Mouse (Mus musculus) G1E (cell line): ENCODE measurements around the gene Rab15. TPM values are rescaled to one million over a fixed set of nuclear protein-coding genes. Genes with fewer than 3 reads are reported as not detected.

ENCODE experiments used
- ATAC-seq: 2 replicates; pipeline ENCODE4 v1.8.0; 2016; ENCODE audit warnings: mild to moderate bottlenecking; ENCODE audit not compliant: insufficient number of reproducible peaks, poor library complexity, low FRiP score, severe bottlenecking; ENCODE audit errors: extremely low read depth
- DNase-seq: peaks from one replicate; pipeline ENCODE4 v3.0.0; 2012; ENCODE audit warnings: low spot score
- H3K27me3 ChIP-seq: 2 replicates; pipeline ENCODE4 v1.6.1; 2012; ENCODE audit warnings: mild to moderate bottlenecking, low read length, inconsistent platforms; ENCODE audit not compliant: insufficient read depth
- H3K36me3 ChIP-seq: replicated peaks from 2 replicates; pipeline ENCODE3; 2012; ENCODE audit warnings: mild to moderate bottlenecking, inconsistent platforms
- H3K4me1 ChIP-seq: 2 replicates; pipeline ENCODE4 v1.6.1; 2012; ENCODE audit warnings: low read depth, low read length, inconsistent platforms, mixed read lengths; ENCODE audit not compliant: insufficient read depth
- H3K4me3 ChIP-seq: 2 replicates; pipeline ENCODE4 v1.5.1; 2012; ENCODE audit warnings: low read depth, mild to moderate bottlenecking, inconsistent platforms, low read length, moderate library complexity, mixed read lengths
- H3K9me3 ChIP-seq: replicated peaks from 2 replicates; pipeline ENCODE4 v1.6.1; 2012; ENCODE audit warnings: inconsistent platforms
- CTCF ChIP-seq: IDR thresholded peaks from 2 replicates; pipeline ENCODE4 v1.5.1; 2012; ENCODE audit warnings: low read depth, low read length, inconsistent platforms, mixed read lengths
- GATA1 ChIP-seq: IDR thresholded peaks from 2 replicates; pipeline ENCODE4 v1.6.1; 2012; ENCODE audit warnings: borderline replicate concordance, low read length, inconsistent platforms, mixed read lengths
- GATA2 ChIP-seq: IDR thresholded peaks from 2 replicates; pipeline ENCODE4 v1.6.1; 2012; ENCODE audit warnings: low read depth, low read length, inconsistent platforms, borderline replicate concordance
- POLR2AphosphoS5 ChIP-seq: IDR thresholded peaks from 2 replicates; pipeline ENCODE4 v1.6.1; 2012; ENCODE audit warnings: low read depth, low read length, inconsistent platforms; ENCODE audit not compliant: insufficient replicate concordance
- TAL1 ChIP-seq: conservative IDR thresholded peaks from 2 replicates; pipeline ENCODE4 v1.6.1; 2012; ENCODE audit warnings: low read depth, low read length, inconsistent platforms, mixed read lengths
- polyA plus RNA-seq: library from polyadenylated mRNA; stranded (reverse); fragments of >175 nt; gene quantifications from 2 replicates; pipeline ENCODE4 v1.2.3, GENCODE M21; 2012
- total RNA-seq, 2 experiments: library from RNA; stranded (forward) in 1 of 2; stranded (reverse) in 1 of 2; fragments of 200-1000 nt in 1 of 2; fragments of >200 nt in 1 of 2; fragmentation: Nextera tagmentation in 1 of 2; gene quantifications; 2 replicates each; pipeline ENCODE4 v1.2.3; 2014 to 2017

Gene Rab15
- total and polyA plus RNA-seq, 3 experiments = 0.44 TPM; not detected in 2

- no peak for DNase-seq
- peaks cover 12% of the 10 kb centered on the region for H3K9me3 ChIP-seq
- no peaks in the 10 kb centered on the region for H3K27me3 ChIP-seq
- no peak overlapping the region for H3K4me3 ChIP-seq
- no peak for ATAC-seq
- peaks cover 25% of the 10 kb centered on the region for H3K4me1 ChIP-seq
- TF ChIP-seq TAL1 (no peak), POLR2AphosphoS5 (no peak), CTCF (no peak), GATA2 (no peak), GATA1 (no peak)
- peaks cover 16% of the 10 kb centered on the region for H3K36me3 ChIP-seq
Measured at GRCm38 (mm10) chr12:76857087-76857486, 34.4 kb upstream of the Rab15 start.

GRCm38 (mm10) chr12:76853378-76854142 is 30.9 kb upstream of the Rab15 start:
- no peak for ATAC-seq

GRCm38 (mm10) chr12:76852419-76852818 is 29.7 kb upstream of the Rab15 start:
- H3K27me3 ChIP-seq = no peaks in the 10 kb centered on the region
- H3K4me1 ChIP-seq = peaks cover 13% of the 10 kb centered on the region
- peaks cover 4% of the 10 kb centered on the region for H3K9me3 ChIP-seq
- no peak overlapping the region for H3K4me3 ChIP-seq
- H3K36me3 ChIP-seq = peaks cover 27% of the 10 kb centered on the region
- DNase-seq = no peak
- no peak for ATAC-seq
- no peak for TF ChIP-seq POLR2AphosphoS5
- no peak for TF ChIP-seq TAL1
- no peak for TF ChIP-seq CTCF
- no peak for TF ChIP-seq GATA2
- no peak for TF ChIP-seq GATA1

More at GRCm38 (mm10) chr12:76853378-76854142, 30.9 kb upstream of the Rab15 start:
- TF ChIP-seq TAL1 (no peak), POLR2AphosphoS5 (no peak), CTCF (no peak), GATA1 (no peak), GATA2 (no peak)
- Histone ChIP-seq H3K36me3 (peaks cover 26% of the 10 kb centered on the region), H3K9me3 (peaks cover 9% of the 10 kb centered on the region), H3K4me3 (no peak overlapping the region), H3K4me1 (peaks cover 13% of the 10 kb centered on the region), H3K27me3 (no peaks in the 10 kb centered on the region)
- DNase-seq = no peak

GRCm38 (mm10) chr12:76844346-76845061 is 21.8 kb upstream of the Rab15 start:
- ATAC-seq (no peak), DNase-seq (no peak)
- 0 out of 2 replicates have a peak, but pooled peaks cover 4% of the 10 kb centered on the region for H3K4me1 ChIP-seq
- peaks cover 63% of the 10 kb centered on the region for H3K36me3 ChIP-seq
- H3K4me3 ChIP-seq = no peak overlapping the region
- H3K9me3 ChIP-seq = no peaks in the 10 kb centered on the region
- TF ChIP-seq GATA2 = no peak
- TF ChIP-seq TAL1 = no peak
- TF ChIP-seq POLR2AphosphoS5 = no peak
- no peak for TF ChIP-seq GATA1
- no peak for TF ChIP-seq CTCF
- no peaks in the 10 kb centered on the region for H3K27me3 ChIP-seq

- peaks cover 20% of the 10 kb centered on the region for H3K4me1 ChIP-seq
- DNase-seq = no peak
- no peak for TF ChIP-seq CTCF
- TF ChIP-seq GATA2 = no peak
- TF ChIP-seq GATA1 = no peak
- TF ChIP-seq POLR2AphosphoS5 = no peak
- TF ChIP-seq TAL1 = no peak
- H3K9me3 ChIP-seq = no peaks in the 10 kb centered on the region
- H3K27me3 ChIP-seq = peaks cover 4% of the 10 kb centered on the region; the same call in 1 of the 2 replicates
- H3K4me3 ChIP-seq = no peak overlapping the region
- peaks cover 44% of the 10 kb centered on the region for H3K36me3 ChIP-seq
- no peak for ATAC-seq
Measured at GRCm38 (mm10) chr12:76840081-76840480, 17.4 kb upstream of the Rab15 start.

- Histone ChIP-seq H3K4me1 (peaks cover 20% of the 10 kb centered on the region), H3K9me3 (no peaks in the 10 kb centered on the region), H3K4me3 (no peak overlapping the region), H3K27me3 (peaks cover 8% of the 10 kb centered on the region; the same call in 1 of the 2 replicates), H3K36me3 (peaks cover 39% of the 10 kb centered on the region)
- TF ChIP-seq TAL1 (no peak), GATA2 (no peak), GATA1 (no peak), POLR2AphosphoS5 (no peak), CTCF (no peak)
- ATAC-seq (no peak), DNase-seq (no peak)
Measured at GRCm38 (mm10) chr12:76839298-76839697, 16.6 kb upstream of the Rab15 start.
